Mouse (Mus musculus) Muller cell, postnatal 12 days (primary cell): ENCODE data around the gene Scube1.

Experiments used
- DNase-seq: peaks from one replicate; pipeline ENCODE4 v3.0.0-alpha.2; 2015; ENCODE audit errors: inconsistent ontology term

Scube1 gene

DNA sequence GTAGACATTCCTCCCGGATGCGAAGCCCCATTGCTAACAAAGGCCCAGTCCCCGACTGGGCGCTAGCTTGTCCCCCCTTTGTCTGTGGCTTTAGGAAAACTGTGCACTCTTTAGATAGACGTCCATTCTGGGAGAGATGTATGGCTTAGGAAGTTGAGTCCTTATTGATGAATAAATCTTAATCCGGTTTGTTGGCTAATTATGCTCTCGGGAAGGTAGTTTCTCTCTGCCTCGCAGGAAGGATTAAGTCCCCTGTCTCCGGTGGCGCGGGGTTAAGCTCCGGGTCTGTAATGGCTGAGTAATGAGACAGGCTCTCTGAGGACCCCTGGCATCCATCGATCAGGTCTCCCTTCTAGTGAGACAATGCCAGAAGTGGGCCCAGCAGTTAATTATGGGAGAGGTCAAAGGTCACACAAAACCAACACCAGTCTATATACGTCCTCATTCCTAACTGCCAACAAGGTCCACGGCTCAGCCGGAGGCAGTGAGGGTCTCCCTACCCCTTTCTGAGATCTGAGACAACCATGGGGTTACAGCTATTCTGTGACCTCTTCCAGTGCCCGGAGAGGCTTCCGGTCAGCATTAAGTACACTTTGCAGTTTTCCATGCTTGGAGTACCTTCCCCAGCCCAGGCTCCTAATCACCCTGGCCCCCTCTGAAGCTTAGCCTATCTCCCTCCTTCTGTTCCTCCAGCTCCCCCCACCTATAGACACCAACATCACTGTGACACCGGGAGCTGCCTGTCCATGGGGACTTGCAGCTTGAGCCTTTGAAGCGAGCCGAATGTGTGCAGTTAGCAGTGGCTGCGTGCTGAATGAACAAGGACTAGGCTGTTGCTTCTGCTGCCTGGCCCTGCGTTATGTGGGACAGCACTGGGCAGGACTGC is 14.7 kb downstream of the Scube1 start:
- no peak for DNase-seq

GRCm38 (mm10) chr15:83706528-83707199 is 18.2 kb downstream of the Scube1 start:
- DNase-seq = no peak

DNA sequence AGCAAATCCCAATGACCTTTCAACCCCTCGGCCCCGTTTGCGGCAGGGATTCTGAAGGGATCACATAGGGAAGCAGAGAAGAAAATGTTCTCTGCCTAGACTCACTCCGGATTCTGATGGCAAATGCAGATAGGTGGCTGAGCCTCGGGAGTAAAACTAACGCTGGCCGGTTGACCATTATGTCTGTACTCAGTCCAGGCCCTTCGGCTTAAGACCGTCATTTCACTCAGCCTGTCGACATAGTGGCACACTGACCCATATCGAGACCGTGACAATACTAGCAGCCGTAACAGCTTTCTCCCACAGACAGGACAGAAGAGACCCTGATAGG is 24.3 kb downstream of the Scube1 start:
- DNase-seq = no peak

DNA sequence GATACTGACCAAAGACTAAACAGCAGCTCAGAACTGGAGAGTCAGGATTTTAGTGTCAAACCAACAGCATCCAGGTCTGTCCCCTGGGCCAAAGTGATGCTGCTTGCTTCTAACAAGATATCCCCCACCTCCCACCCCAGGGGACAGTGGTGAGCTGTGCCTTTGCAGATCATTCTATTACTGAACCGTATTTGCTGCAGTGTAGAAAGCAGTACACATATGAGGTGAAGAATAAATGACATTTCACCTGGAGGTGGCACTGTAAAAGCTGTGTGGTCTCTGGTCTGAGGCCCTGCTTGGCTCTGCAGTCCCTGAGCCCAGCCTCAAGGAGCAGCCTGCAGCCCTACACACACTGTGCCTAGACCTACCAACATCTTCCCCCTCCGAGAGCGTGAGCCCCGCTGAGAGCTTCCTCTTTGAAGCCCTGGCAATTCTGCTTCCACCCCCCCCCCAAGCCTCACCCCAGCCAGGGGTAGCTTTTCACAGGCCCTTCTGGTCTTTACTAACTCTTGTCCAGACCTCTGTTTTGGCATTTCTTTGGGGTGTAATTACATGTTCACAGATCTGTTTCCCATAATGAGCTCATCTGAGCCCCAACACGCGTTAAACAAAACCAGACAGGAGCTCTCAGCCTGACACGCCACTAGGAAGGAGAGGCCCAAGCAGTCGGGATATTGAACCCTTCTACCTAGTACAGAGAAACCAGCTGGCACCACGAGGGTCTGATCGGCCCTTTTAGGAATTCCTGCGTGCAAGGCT is 24.8 kb downstream of the Scube1 start:
- DNase-seq = no peak

DNA sequence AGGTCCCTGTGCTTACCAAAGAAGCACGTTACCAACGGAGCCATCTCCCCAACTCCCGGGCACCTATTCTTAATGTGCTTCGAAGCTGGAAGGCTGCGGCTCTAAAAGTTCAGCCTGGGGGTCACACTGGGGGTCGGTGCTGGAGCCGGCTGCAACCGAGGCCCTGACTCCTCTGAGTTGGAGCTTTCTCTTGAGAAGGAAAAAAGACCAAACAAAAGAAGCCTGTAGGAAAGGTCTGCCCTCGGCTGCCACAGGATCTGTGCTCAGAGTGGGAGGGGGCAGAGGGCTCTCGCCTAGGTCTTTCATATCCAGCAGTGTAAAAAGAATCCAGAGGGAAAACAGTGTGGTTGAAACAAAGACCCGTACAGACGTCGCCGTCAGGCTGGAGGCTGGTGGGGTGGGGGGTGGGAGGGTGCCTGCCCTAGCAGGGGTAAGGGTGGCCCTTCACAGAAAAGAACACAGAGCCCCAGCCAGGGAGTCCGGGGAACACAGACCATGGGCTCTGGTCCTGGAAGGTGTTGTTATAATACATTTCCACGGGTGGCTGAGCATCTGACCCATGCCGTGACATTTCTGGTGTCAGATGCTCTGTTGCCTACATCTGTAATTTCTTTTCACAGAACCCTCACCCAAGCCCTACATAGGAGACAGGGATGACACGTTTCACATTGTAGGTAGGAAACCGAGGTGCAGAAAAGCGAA is 25.5 kb downstream of the Scube1 start:
- DNase-seq = no peak

GRCm38 (mm10) chr15:83696681-83697381 is 28.0 kb downstream of the Scube1 start:
- no peak for DNase-seq

GRCm38 (mm10) chr15:83695159-83695558 is 29.7 kb downstream of the Scube1 start:
- peak; percentile 25 for DNase-seq

- DNase-seq = no peak
Measured at GRCm38 (mm10) chr15:83691901-83692361, 32.9 kb downstream of the Scube1 start.

- no peak for DNase-seq
Measured at GRCm38 (mm10) chr15:83689946-83690345, 34.9 kb downstream of the Scube1 start.

GRCm38 (mm10) chr15:83686601-83687000 is 38.2 kb downstream of the Scube1 start:
- no peak for DNase-seq

DNA sequence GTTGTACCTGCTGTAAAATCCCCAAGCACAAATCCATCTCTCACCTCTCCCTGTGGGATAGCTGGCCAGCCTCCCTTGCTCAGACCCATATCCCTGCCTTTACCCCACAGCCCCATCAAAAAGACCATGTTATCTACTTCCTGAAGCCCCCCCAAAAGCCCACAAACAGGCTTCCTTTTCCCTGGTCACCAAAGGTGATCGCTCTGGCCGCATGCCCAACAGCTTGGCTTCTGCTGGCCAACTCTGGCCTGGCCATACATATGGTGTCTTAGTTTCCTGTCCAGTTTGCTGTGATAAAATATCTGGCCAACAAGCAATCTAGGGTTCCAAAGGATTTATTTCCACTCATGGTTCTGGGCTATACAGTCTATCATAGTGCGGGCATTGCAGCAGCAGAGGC is 38.9 kb downstream of the Scube1 start:
- no peak for DNase-seq

DNA sequence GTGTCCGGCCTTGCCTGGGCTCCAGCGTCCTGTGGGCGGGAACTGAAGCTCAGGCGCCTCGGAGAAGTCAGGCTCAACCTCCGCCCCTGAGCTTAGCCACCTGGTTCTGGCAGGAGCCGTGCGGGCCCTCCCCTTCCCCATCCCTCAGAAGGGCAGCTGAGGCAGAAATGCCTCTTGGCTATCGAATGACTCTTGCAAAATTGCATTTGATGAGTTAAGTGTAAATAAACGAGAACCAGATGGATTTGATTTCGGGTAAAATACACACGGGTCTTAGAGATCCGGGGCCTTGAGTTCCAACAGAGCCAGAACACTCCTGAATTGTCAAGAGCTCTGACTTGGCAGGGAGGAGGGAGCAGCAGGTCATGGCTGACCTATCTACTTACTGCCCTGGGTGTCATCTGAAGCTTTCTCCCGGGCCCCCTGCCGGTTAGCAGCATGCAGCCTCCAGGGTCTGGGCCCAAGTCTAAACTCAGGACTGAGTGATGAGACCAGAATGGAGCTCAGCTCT is 41.7 kb downstream of the Scube1 start:
- no peak for DNase-seq

DNA sequence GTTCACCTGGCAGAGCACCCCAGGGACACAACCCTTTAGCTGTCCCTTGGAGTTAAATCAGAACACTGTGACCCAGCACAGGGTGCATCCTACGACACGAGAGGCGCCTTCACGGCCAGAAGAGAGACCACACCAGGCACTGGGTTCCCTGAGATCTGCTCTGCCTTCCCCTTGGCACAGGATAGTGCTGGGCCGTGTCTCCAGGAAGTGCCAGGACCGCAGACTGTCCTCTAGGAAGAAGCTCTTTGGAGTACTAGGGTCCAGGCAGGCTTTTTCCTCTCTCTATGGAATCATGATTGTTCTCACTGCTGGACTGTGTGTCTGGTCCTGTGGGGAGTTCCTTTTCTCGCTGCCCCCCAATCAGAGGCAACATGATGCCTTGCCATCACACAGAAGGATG is 44.5 kb downstream of the Scube1 start:
- no peak for DNase-seq

GRCm38 (mm10) chr15:83679729-83680128 is 45.1 kb downstream of the Scube1 start:
- DNase-seq = no peak

DNA sequence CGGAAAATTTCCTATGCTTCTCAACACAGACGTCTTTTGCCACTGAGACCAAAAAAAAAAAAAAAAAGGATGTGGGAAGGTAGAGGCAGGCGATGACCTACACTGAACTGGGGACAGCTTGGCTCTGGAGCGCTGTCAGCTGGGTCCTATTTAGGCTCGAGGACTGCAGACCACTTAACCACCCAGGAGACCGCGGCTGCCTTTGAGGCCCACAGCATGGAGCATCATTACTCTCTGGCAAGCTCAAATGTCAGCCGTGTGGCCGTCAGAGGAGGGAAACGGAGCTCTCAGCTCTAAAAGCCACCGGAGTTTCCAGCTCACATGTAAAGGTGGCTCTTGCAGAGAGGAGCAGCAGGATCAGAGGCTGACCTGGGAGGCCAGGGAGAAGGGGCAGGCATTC is 46.2 kb downstream of the Scube1 start:
- no peak for DNase-seq

DNA sequence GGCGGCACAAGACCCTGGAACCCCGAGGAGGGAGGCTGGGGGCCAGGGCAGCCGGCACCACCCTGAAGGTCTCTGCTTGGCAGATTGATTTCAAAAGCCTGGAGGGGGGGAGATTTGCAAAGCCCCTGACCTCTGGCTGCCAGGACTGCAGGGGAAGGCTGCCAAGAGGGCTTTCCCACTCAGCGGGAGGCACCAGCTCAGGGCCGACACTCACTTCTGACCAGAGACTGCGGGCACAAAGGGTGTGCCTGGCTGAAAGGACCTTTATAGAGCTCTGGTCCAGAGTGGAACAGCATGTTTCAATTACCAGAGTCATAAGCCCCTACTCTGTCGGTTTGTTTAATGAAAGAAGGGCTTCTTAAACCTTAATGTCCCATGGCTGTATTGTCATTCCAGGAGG is 46.7 kb downstream of the Scube1 start:
- peak; percentile 30 for DNase-seq

DNA sequence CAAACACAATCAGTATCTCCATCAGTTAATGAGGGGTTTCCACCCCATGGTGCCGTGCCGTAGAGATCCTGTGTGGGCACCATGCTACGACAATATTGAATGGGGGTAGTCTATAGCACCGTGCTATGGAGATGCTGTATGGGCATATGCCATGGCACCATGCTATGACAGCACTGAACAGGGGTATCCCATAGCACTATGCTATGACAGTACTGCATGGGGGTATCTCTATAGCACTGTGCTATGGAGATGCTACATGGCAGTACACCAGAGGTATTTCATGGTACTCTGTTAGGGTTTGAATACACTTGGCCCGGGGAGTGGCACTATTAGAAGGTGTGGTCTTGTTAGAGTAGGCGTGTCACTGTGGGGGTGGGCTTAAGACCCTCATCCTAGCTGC is 47.7 kb downstream of the Scube1 start:
- no peak for DNase-seq

GRCm38 (mm10) chr15:83676286-83676685 is 48.5 kb downstream of the Scube1 start:
- no peak for DNase-seq

DNA sequence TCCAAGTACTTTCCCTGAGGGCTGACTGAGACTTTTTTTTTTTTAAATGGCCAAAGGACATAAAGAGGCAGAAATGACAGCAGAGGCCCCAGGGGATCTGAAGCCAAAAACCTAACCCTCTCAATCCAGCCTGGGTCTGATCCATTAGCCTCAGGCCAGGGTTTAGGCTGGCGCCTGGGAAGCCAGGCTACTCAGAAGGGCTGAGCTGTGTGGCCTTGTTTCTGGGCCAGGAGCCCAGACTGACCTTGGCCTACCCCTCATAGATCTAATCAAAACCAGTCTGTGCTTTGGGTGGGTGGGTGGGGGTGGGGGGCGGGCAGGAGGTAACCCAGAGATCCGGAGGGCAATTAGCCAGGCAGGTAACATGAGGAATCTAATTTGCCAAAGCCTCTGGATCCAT is 51.2 kb downstream of the Scube1 start:
- DNase-seq = no peak

DNA sequence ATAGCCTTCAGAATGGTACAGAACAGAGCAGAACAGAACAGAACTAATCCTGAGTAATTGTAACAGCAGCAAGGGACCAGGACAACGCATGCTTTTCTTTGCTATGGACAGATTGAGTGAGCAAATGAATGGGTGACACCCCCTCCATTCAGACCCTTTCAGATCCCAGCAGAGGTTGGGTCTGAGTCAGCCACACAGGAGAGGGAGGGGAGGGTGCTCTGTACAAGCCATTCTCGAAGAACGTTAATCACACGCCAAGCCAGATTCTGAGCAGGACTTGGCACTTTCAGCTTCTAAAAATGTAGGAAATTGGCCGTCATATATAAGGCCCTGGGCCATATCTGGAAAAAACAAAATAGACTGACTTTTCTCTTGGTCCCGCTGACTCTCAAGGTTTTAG is 57.3 kb downstream of the Scube1 start:
- DNase-seq = peak; percentile 40

- DNase-seq = no peak
Measured at GRCm38 (mm10) chr15:83666418-83666817, 58.4 kb downstream of the Scube1 start.
